Comparison of ENCODE assay signal across 16 mouse cellular contexts in genomic region chr2:123813950-123814337, GRCm38 (mm10).
DNase-seq lines count a peak whose midpoint lies in the region; ATAC-seq and TF ChIP-seq lines count a peak whose summit lies in the region.
"Had no signal": no experiment of that assay in that cellular context is flagged by ENCODE, and none has a peak within 500 bp of the region (broad histone marks: within the 10 kb centered on the region; RNA-seq: fewer than 3 reads in every experiment).

No protein-coding gene starts in this region.

- WGBS in forebrain, embryonic 12.5 days: 21% methylated on average over 3 of the region's 3 CpGs
- WGBS in hindbrain, embryonic 13.5 days: 15% methylated on average over 3 of the region's 3 CpGs
- WGBS in midbrain, embryonic 14.5 days: 14% methylated on average over 3 of the region's 3 CpGs
- WGBS in stomach, postnatal 0 days: 54% methylated on average over 3 of the region's 3 CpGs
- 16% methylated on average over 3 of the region's 3 CpGs for WGBS in cerebellum, adult 2 months

- peak; percentile 35 for DNase-seq in midbrain, embryonic 14.5 days
- DNase-seq in stomach, postnatal 0 days (ENCODE audit: low spot score): no peak
- DNase-seq in spleen, adult 18-20 months: no peak
- no peak for DNase-seq in cerebellum, adult 2 months
- no peak for DNase-seq in layer of hippocampus, adult 9-11 months
- DNase-seq: cerebellum, adult 8-10 months; heart, adult 2 months; heart, postnatal 14 days; lung, adult 2 months; lung, postnatal 4 days; thymus, postnatal 14 days had no signal

- no peaks in the 10 kb centered on the region for H3K9me3 ChIP-seq in forebrain, embryonic 12.5 days
- no peaks in the 10 kb centered on the region for H3K9me3 ChIP-seq in hindbrain, embryonic 13.5 days
- H3K9me3 ChIP-seq in midbrain, embryonic 14.5 days (ENCODE audit: control insufficient read depth, low read length): no peaks in the 10 kb centered on the region
- H3K9me3 ChIP-seq in stomach, postnatal 0 days (ENCODE audit: control insufficient read depth, low read length): no peaks in the 10 kb centered on the region
- H3K9me3 ChIP-seq: intestine, embryonic 15.5 days had no signal

- no peak for TF ChIP-seq POLR2A in cortical plate, adult 2 months (IDR thresholded peaks at IDR 0.05; ENCODE audit: extremely low read depth, insufficient read depth, low read length)
- TF ChIP-seq POLR2A in cerebellum, adult 2 months (IDR thresholded peaks at IDR 0.05; ENCODE audit: borderline replicate concordance, insufficient read depth, low read length): no peak

- TF ChIP-seq CTCF in cortical plate, adult 2 months (IDR thresholded peaks at IDR 0.05; ENCODE audit: extremely low read depth, insufficient read depth, low read length): no peak
- no peak for TF ChIP-seq CTCF in stomach, postnatal 0 days (IDR thresholded peaks at IDR 0.05; ENCODE audit: low read depth)
- TF ChIP-seq CTCF in cerebellum, adult 2 months (IDR thresholded peaks at IDR 0.05; ENCODE audit: borderline replicate concordance, insufficient read depth, low read depth, low read length): no peak

- H3K27ac ChIP-seq in cortical plate, adult 2 months (ENCODE audit: insufficient read depth, low read length): peak overlapping the region; percentile 92
- H3K27ac ChIP-seq in forebrain, embryonic 12.5 days: peak overlapping the region; percentile 69
- peak overlapping the region; percentile 70; the same call in 1 of the 2 replicates for H3K27ac ChIP-seq in hindbrain, embryonic 13.5 days
- peak overlapping the region; percentile 64 for H3K27ac ChIP-seq in midbrain, embryonic 14.5 days (replicated peaks; ENCODE audit: low read depth, low read length)
- no peak overlapping the region for H3K27ac ChIP-seq in stomach, postnatal 0 days (replicated peaks)
- H3K27ac ChIP-seq in cerebellum, adult 2 months (ENCODE audit: insufficient read depth, low read length): no peak overlapping the region
- H3K27ac ChIP-seq: heart, adult 2 months; intestine, embryonic 15.5 days had no signal

- ATAC-seq in forebrain, embryonic 12.5 days (ENCODE audit: low FRiP score): peak; percentile 57
- peak; percentile 41; the same call in 1 of the 2 replicates for ATAC-seq in hindbrain, embryonic 13.5 days (ENCODE audit: low FRiP score)
- ATAC-seq in midbrain, embryonic 14.5 days (ENCODE audit: low FRiP score, low TSS enrichment): peak; percentile 76
- no peak for ATAC-seq in stomach, postnatal 0 days (ENCODE audit: low FRiP score, low TSS enrichment)
- ATAC-seq: intestine, embryonic 15.5 days had no signal

- H3K4me3 ChIP-seq in cortical plate, adult 2 months (ENCODE audit: insufficient read depth, low read length): no peak overlapping the region
- H3K4me3 ChIP-seq in forebrain, embryonic 12.5 days (replicated peaks): no peak overlapping the region
- no peak overlapping the region for H3K4me3 ChIP-seq in hindbrain, embryonic 13.5 days
- no peak overlapping the region for H3K4me3 ChIP-seq in midbrain, embryonic 14.5 days (replicated peaks; ENCODE audit: low read depth, low read length)
- H3K4me3 ChIP-seq in stomach, postnatal 0 days (ENCODE audit: low read depth, low read length): no peak overlapping the region
- no peak overlapping the region for H3K4me3 ChIP-seq in cerebellum, adult 2 months (replicated peaks; ENCODE audit: insufficient read depth, low read depth, low read length)
- H3K4me3 ChIP-seq: heart, adult 2 months; intestine, embryonic 15.5 days; myocyte had no signal

- H3K36me3 ChIP-seq in forebrain, embryonic 12.5 days (replicated peaks): no peaks in the 10 kb centered on the region
- no peaks in the 10 kb centered on the region for H3K36me3 ChIP-seq in hindbrain, embryonic 13.5 days
- no peaks in the 10 kb centered on the region for H3K36me3 ChIP-seq in midbrain, embryonic 14.5 days (ENCODE audit: control insufficient read depth, insufficient read depth, low read length)
- H3K36me3 ChIP-seq in stomach, postnatal 0 days (ENCODE audit: control insufficient read depth, insufficient read depth, low read length): no peaks in the 10 kb centered on the region
- H3K36me3 ChIP-seq: intestine, embryonic 15.5 days had no signal

- no peak overlapping the region for H3K9ac ChIP-seq in forebrain, embryonic 12.5 days
- no peak overlapping the region for H3K9ac ChIP-seq in hindbrain, embryonic 13.5 days
- no peak overlapping the region for H3K9ac ChIP-seq in midbrain, embryonic 14.5 days (replicated peaks; ENCODE audit: low read length)
- H3K9ac ChIP-seq in stomach, postnatal 0 days (ENCODE audit: low read length): no peak overlapping the region
- H3K9ac ChIP-seq: intestine, embryonic 15.5 days had no signal

- H3K4me1 ChIP-seq in cortical plate, adult 2 months (ENCODE audit: control insufficient read depth, insufficient read depth, low read length): peaks cover 2% of the 10 kb centered on the region; the same call in 1 of the 2 replicates
- peaks cover 20% of the 10 kb centered on the region for H3K4me1 ChIP-seq in forebrain, embryonic 12.5 days
- peaks cover 13% of the 10 kb centered on the region for H3K4me1 ChIP-seq in hindbrain, embryonic 13.5 days (replicated peaks)
- H3K4me1 ChIP-seq in midbrain, embryonic 14.5 days (ENCODE audit: control insufficient read depth, insufficient read depth, low read length): peaks cover 14% of the 10 kb centered on the region
- H3K4me1 ChIP-seq in stomach, postnatal 0 days (replicated peaks; ENCODE audit: control insufficient read depth, insufficient read depth): no peaks in the 10 kb centered on the region
- no peaks in the 10 kb centered on the region for H3K4me1 ChIP-seq in cerebellum, adult 2 months (ENCODE audit: control insufficient read depth, insufficient read depth, low read length)
- H3K4me1 ChIP-seq: intestine, embryonic 15.5 days had no signal

- peak overlapping the region; percentile 35 for H3K4me2 ChIP-seq in forebrain, embryonic 12.5 days
- H3K4me2 ChIP-seq in hindbrain, embryonic 13.5 days: peak overlapping the region; percentile 27
- H3K4me2 ChIP-seq in midbrain, embryonic 14.5 days (ENCODE audit: low read length): peak overlapping the region; percentile 38
- no peak overlapping the region for H3K4me2 ChIP-seq in stomach, postnatal 0 days (replicated peaks; ENCODE audit: low read depth)
- H3K4me2 ChIP-seq: intestine, embryonic 15.5 days had no signal

- no peak for TF ChIP-seq EP300 in stomach, postnatal 0 days (optimal IDR thresholded peaks at IDR 0.05)

- no peaks in the 10 kb centered on the region for H3K27me3 ChIP-seq in forebrain, embryonic 12.5 days
- no peaks in the 10 kb centered on the region for H3K27me3 ChIP-seq in hindbrain, embryonic 13.5 days
- H3K27me3 ChIP-seq in midbrain, embryonic 14.5 days (ENCODE audit: control insufficient read depth, insufficient read depth, low read length): no peaks in the 10 kb centered on the region
- H3K27me3 ChIP-seq in stomach, postnatal 0 days (ENCODE audit: control insufficient read depth, insufficient read depth, low read length): no peaks in the 10 kb centered on the region
- no peaks in the 10 kb centered on the region for H3K27me3 ChIP-seq in cerebellum, adult 2 months (ENCODE audit: control insufficient read depth, insufficient read depth, low read length)
- H3K27me3 ChIP-seq: intestine, embryonic 15.5 days had no signal

Comparison
In these comparisons a context has a peak if more than half of its experiments do, and no peak if none do; other contexts are left out.
1. H3K27ac ChIP-seq: peak in cortical plate, adult 2 months (single experiment), forebrain, embryonic 12.5 days (single experiment), hindbrain, embryonic 13.5 days (single experiment) and midbrain, embryonic 14.5 days (single experiment); none in stomach, postnatal 0 days (single experiment) and cerebellum, adult 2 months (single experiment).